Mouse (Mus musculus) lung, embryonic 16.5 days (tissue): ENCODE measurements around the gene Rad51b. TPM values are rescaled to one million over a fixed set of nuclear protein-coding genes. Genes with fewer than 3 reads are reported as not detected.
A peak's percentile ranks its signal among the peaks of the same experiment; 100 is the strongest.

ENCODE experiments used
- ATAC-seq: fragments of 200-750 bp; cut with Nextera tagmentation; 2 replicates; pipeline ENCODE4 v1.8.0; 2017; ENCODE audit warnings: low read depth, mild to moderate bottlenecking, moderate library complexity
- H3K27ac ChIP-seq: fragments of 300-500 bp; sonication (generic); 2 replicates; pipeline ENCODE4 v1.5.1; 2014; ENCODE audit warnings: mild to moderate bottlenecking, control low read depth, low read length
- H3K27me3 ChIP-seq: fragments of 300-500 bp; sonication (generic); 2 replicates; pipeline ENCODE4 v1.6.1; 2014; ENCODE audit warnings: low read depth, low read length, mixed read lengths; ENCODE audit not compliant: control insufficient read depth, insufficient read depth
- H3K36me3 ChIP-seq: fragments of 300-500 bp; sonication (generic); 2 replicates; pipeline ENCODE4 v1.6.1; 2014; ENCODE audit warnings: low read length; ENCODE audit not compliant: control insufficient read depth, insufficient read depth
- H3K4me1 ChIP-seq: fragments of 300-500 bp; sonication (generic); replicated peaks from 2 replicates; pipeline ENCODE4 v1.6.1; 2014; ENCODE audit warnings: low read length, mixed read lengths; ENCODE audit not compliant: control insufficient read depth, insufficient read depth
- H3K4me2 ChIP-seq: fragments of 300-500 bp; sonication (generic); 2 replicates; pipeline ENCODE4 v1.6.1; 2014; ENCODE audit warnings: low read depth, low read length, control low read depth
- H3K4me3 ChIP-seq: fragments of 300-500 bp; sonication (generic); 2 replicates; pipeline ENCODE4 v1.5.1; 2014; ENCODE audit warnings: mild to moderate bottlenecking, low read length, control low read depth
- H3K9ac ChIP-seq: fragments of 300-500 bp; sonication (generic); 2 replicates; pipeline ENCODE4 v1.6.1; 2014; ENCODE audit warnings: low read length, control low read depth
- H3K9me3 ChIP-seq: fragments of 300-500 bp; sonication (generic); 2 replicates; pipeline ENCODE4 v1.6.1; 2016; ENCODE audit warnings: low read length; ENCODE audit not compliant: control insufficient read depth
- WGBS: fragments of 180-500 bp; shearing (Covaris S2); extraction: QIAGEN DNeasy Blood & Tissue Kit; methylation state at CpG from one replicate; pipeline ENCODE4 v1.1.7; 2014; 5-methylcytosine and 5-hydroxymethylcytosine counted together
- polyA plus RNA-seq: library from polyadenylated mRNA; unstranded; fragments of >200 nt; fragmentation: Nextera tagmentation; extraction: Ambion mirVana; gene quantifications from 2 replicates; pipeline ENCODE4 v1.2.1, GENCODE M21; 2015

The Rad51b gene
- polyA plus RNA-seq, 1 experiment from 2014 or later: 7.6 TPM

- 46% methylated on average over 5 of the region's 5 CpGs for WGBS
- peak; percentile 64 for ATAC-seq
- peak overlapping the region; percentile 84 for H3K27ac ChIP-seq
- no peaks in the 10 kb centered on the region for H3K9me3 ChIP-seq
- H3K27me3 ChIP-seq: no peaks in the 10 kb centered on the region
- H3K4me3 ChIP-seq: no peak overlapping the region
- no peak overlapping the region for H3K9ac ChIP-seq
- H3K4me1 ChIP-seq: peaks cover 65% of the 10 kb centered on the region
- no peaks in the 10 kb centered on the region for H3K36me3 ChIP-seq
- H3K4me2 ChIP-seq: no peak overlapping the region
These were observed 556.9 kb downstream of the Rad51b start for GRCm38 (mm10) chr12:79853901-79854490.

GRCm38 (mm10) chr12:79854507-79854906 lies 557.4 kb downstream of the Rad51b start:
- no peak for ATAC-seq
- no peak overlapping the region for H3K9ac ChIP-seq
- no peak overlapping the region for H3K4me3 ChIP-seq
- no peak overlapping the region for H3K4me2 ChIP-seq
- H3K4me1 ChIP-seq: peaks cover 64% of the 10 kb centered on the region
- H3K27me3 ChIP-seq: no peaks in the 10 kb centered on the region
- WGBS: 72% methylated on average over 2 of the region's 2 CpGs
- peak overlapping the region; percentile 84 for H3K27ac ChIP-seq
- H3K36me3 ChIP-seq: no peaks in the 10 kb centered on the region
- H3K9me3 ChIP-seq: no peaks in the 10 kb centered on the region

DNA sequence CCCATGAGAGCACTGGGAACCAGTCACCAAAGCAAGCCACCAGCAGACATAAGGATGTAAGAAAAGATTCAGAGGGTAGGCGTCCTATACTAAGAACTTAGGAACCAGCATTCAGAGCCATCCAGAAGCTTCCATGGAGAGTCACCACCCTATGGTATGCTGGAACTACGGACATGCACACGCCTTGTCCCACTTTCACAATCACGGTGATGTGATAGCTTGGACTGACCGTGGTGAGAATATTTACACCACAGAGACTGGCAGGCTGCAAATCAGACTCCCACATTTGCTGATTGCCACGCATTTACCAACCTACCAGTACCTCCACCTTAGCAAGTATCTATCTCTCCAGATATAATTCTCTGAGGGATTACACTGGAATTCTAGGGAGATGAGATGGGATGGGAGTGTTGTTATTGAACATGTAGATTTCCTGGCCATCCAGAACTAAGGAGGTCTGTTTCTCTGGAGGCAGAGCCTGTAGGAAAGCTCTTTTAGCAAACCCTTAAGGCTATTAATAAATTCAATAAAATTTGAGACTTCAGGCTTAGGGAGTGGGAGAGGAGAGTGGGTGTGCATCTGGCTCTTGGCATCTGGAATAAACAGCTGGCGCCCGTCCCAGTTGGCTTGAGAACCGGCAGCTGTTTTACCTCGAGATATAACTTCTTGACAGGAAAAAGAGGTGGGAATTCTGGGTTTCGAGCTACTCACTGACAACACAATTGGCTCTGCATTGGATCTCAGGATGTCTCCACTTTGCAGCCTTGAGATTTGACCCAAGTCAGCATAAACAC lies 559.2 kb downstream of the Rad51b start:
- Histone ChIP-seq H3K9ac (no peak overlapping the region), H3K27me3 (no peaks in the 10 kb centered on the region), H3K36me3 (no peaks in the 10 kb centered on the region), H3K9me3 (no peaks in the 10 kb centered on the region), H3K27ac (peak overlapping the region; percentile 90), H3K4me2 (no peak overlapping the region), H3K4me1 (peaks cover 66% of the 10 kb centered on the region), H3K4me3 (no peak overlapping the region)
- peak; percentile 63 for ATAC-seq
- WGBS: 51% methylated on average over 11 of the region's 11 CpGs

- Histone ChIP-seq H3K4me1 (peaks cover 66% of the 10 kb centered on the region), H3K27me3 (no peaks in the 10 kb centered on the region), H3K9ac (no peak overlapping the region), H3K4me2 (no peak overlapping the region), H3K4me3 (no peak overlapping the region), H3K36me3 (no peaks in the 10 kb centered on the region), H3K9me3 (no peaks in the 10 kb centered on the region), H3K27ac (peak overlapping the region; percentile 87)
- no peak for ATAC-seq
- WGBS: 43% methylated on average over 6 of the region's 6 CpGs
These were observed 560.6 kb downstream of the Rad51b start for GRCm38 (mm10) chr12:79857704-79858103.

DNA sequence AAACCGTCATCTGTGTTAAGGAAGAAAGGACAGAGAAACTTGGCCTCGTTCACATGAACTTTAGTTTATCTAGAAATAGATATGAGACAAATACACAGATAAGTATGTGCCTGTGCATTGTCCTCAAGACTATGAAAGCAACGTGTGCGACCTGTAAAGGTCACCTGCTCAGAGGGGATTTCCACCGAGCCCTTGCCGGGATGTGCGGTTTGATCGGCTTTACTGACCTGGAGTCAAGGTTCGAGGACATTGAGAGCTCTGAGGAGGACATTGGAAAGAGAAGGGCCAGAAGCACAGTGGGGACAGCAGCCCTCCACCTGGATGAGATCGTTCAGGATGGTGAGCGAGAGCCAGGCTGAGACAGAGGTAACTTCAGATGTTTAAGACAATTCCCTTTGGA lies 561.3 kb downstream of the Rad51b start:
- no peak for ATAC-seq
- peaks cover 66% of the 10 kb centered on the region for H3K4me1 ChIP-seq
- H3K27ac ChIP-seq: peak overlapping the region; percentile 96
- H3K4me3 ChIP-seq: no peak overlapping the region
- no peak overlapping the region for H3K4me2 ChIP-seq
- H3K9me3 ChIP-seq: no peaks in the 10 kb centered on the region
- H3K27me3 ChIP-seq: no peaks in the 10 kb centered on the region
- no peaks in the 10 kb centered on the region for H3K36me3 ChIP-seq
- no peak overlapping the region for H3K9ac ChIP-seq
- 58% methylated on average over 11 of the region's 11 CpGs for WGBS

GRCm38 (mm10) chr12:79859354-79860247 lies 562.5 kb downstream of the Rad51b start:
- ATAC-seq: peak; percentile 88
- Histone ChIP-seq H3K4me3 (no peak overlapping the region), H3K9me3 (no peaks in the 10 kb centered on the region), H3K9ac (peak overlapping the region; percentile 54), H3K27me3 (no peaks in the 10 kb centered on the region), H3K27ac (peak overlapping the region; percentile 96), H3K4me2 (no peak overlapping the region), H3K4me1 (peaks cover 63% of the 10 kb centered on the region), H3K36me3 (no peaks in the 10 kb centered on the region)
- 13% methylated on average over 14 of the region's 14 CpGs for WGBS

- H3K27ac ChIP-seq: peak overlapping the region; percentile 96
- H3K27me3 ChIP-seq: no peaks in the 10 kb centered on the region
- H3K4me2 ChIP-seq: no peak overlapping the region
- 34% methylated on average over 2 of the region's 2 CpGs for whole genome bisulfite sequencing
- no peak for ATAC-seq
- no peaks in the 10 kb centered on the region for H3K9me3 ChIP-seq
- peak overlapping the region; percentile 34; the same call in 1 of the 2 replicates for H3K9ac ChIP-seq
- H3K36me3 ChIP-seq: no peaks in the 10 kb centered on the region
- no peak overlapping the region for H3K4me3 ChIP-seq
- peaks cover 62% of the 10 kb centered on the region for H3K4me1 ChIP-seq
These were observed 563.1 kb downstream of the Rad51b start for GRCm38 (mm10) chr12:79860248-79860555.
